Mouse (Mus musculus): Measurements from ENCODE around the gene Rftn1. TPM values are rescaled to one million over a fixed set of nuclear protein-coding genes. Genes with fewer than 3 reads are reported as not detected.

Rftn1 gene
- polyA plus RNA-seq, 1 experiment from 2014 or later, result 14.7 TPM

DNA sequence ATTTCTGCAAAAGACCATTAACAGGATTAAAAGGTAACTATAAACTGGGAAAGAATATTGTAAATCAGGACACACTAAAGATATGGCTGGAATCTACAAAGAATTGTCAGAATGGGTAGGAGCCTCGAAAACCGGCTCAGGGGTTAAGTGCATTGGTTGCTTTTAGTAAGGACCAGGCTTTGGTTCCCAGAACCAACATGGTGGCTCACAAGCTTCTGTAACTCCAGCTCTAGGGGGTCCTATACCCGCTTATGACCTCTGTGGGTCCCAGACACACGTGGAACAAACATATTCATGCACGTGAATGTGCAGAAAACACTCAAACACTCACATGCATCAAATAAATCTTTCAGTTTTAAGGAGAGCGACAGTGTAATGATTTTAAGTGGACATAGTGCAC, 215.5 kb downstream of the Rftn1 start:
- Histone ChIP-seq H3K9ac (no peak overlapping the region), H3K27me3 (no peaks in the 10 kb centered on the region), H3K4me2 (no peak overlapping the region), H3K27ac (no peak overlapping the region), H3K4me1 (no peaks in the 10 kb centered on the region), H3K36me3 (no peaks in the 10 kb centered on the region), H3K4me3 (replicated peaks) (no peak overlapping the region), H3K9me3 (replicated peaks) (no peaks in the 10 kb centered on the region; the same call in 1 of the 2 replicates)
- no peak for ATAC-seq (replicated peaks; ENCODE audit: low FRiP score)
- 72% methylated on average over 6 of the region's 6 CpGs for WGBS

DNA sequence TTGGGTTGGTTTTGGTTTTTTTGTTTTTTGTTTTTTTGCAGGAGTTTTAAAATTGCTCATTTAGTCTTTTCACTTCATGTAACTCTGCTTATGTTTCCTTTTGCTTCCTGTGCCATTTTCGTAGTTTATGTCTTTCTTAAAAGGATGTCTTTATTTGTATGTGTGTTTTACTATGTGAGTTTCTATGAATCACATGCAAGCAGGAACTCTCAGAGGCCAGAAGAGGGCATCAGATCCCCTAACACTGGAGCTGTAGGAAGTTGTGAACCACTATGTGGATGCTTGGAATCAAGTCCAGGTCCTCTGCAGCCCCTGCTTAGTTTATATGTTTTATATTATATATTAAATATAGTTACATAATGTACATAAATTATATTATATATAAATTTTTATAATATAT, 218.3 kb downstream of the Rftn1 start:
- Histone ChIP-seq H3K9ac (no peak overlapping the region), H3K36me3 (no peaks in the 10 kb centered on the region), H3K9me3 (replicated peaks) (no peaks in the 10 kb centered on the region), H3K4me3 (replicated peaks) (no peak overlapping the region), H3K4me2 (no peak overlapping the region), H3K27me3 (no peaks in the 10 kb centered on the region), H3K4me1 (no peaks in the 10 kb centered on the region), H3K27ac (no peak overlapping the region)
- no peak for ATAC-seq (replicated peaks; ENCODE audit: low FRiP score)
- WGBS, result 76% methylated on average over 1 of the region's 1 CpGs

DNA sequence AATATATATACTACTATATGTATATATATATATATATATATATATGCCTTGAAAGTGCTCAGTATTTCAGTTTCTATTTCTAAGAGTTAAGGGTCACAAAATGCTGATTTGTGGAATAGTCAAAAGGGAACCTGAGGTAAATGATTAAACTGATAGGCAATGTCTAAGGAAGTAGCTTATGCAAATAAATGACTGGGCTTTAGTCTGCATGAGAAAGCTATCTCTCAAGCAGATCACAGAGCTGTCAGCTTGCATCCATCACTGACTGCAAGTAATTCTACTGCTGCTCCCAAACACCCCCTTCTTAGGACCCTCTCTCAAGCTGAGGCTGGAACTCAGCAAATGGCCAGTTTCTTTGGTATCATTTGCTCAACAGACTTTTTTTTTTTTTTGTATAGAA, 219.4 kb downstream of the Rftn1 start:
- ATAC-seq (replicated peaks; ENCODE audit: low FRiP score), result no peak
- no peak overlapping the region for H3K27ac ChIP-seq
- H3K4me3 ChIP-seq (replicated peaks), result no peak overlapping the region
- H3K9me3 ChIP-seq (replicated peaks), result no peaks in the 10 kb centered on the region
- no peak overlapping the region for H3K9ac ChIP-seq
- no peaks in the 10 kb centered on the region for H3K27me3 ChIP-seq
- H3K4me2 ChIP-seq, result no peak overlapping the region
- no peaks in the 10 kb centered on the region for H3K4me1 ChIP-seq
- no peaks in the 10 kb centered on the region for H3K36me3 ChIP-seq

DNA sequence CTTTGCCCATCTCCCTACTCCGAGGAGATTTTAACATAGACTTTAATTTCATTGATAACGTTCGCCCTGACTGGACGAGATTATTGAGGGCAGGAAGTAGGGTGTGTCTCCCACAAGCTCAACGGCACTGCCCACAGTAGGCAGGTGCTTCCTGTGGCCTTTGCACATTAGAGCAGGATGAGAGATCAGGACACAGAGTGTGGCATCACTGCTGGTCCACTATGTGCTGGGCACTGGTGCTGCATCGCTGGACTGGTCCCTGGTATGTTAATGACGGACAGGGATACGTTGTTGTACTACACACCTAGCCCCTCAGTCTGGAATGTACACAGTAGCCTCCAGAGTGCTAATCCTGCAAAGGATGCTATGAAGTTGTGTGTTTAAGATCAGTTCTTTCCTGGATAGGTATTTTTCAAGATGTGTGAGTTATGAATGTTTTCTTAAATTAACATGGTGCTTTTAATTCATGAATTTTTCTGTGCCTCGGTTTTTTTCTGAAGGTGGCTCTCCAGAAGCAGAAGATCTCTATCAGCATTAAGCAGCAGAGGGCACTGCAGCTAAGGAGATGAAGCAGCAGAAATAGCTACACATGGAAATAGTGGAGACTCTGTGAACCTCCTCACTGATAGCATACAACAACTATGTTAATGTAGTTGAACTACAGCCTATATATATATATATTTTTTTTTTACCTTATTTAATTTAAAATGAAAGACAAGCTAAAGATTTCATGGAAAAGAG, 221.8 kb downstream of the Rftn1 start:
- Histone ChIP-seq H3K4me1 (no peaks in the 10 kb centered on the region), H3K27ac (no peak overlapping the region), H3K4me3 (replicated peaks) (no peak overlapping the region), H3K36me3 (no peaks in the 10 kb centered on the region), H3K27me3 (no peaks in the 10 kb centered on the region), H3K9ac (no peak overlapping the region), H3K4me2 (no peak overlapping the region), H3K9me3 (replicated peaks) (no peaks in the 10 kb centered on the region)
- no peak for ATAC-seq (replicated peaks; ENCODE audit: low FRiP score)
- 63% methylated on average over 9 of the region's 9 CpGs for WGBS

DNA sequence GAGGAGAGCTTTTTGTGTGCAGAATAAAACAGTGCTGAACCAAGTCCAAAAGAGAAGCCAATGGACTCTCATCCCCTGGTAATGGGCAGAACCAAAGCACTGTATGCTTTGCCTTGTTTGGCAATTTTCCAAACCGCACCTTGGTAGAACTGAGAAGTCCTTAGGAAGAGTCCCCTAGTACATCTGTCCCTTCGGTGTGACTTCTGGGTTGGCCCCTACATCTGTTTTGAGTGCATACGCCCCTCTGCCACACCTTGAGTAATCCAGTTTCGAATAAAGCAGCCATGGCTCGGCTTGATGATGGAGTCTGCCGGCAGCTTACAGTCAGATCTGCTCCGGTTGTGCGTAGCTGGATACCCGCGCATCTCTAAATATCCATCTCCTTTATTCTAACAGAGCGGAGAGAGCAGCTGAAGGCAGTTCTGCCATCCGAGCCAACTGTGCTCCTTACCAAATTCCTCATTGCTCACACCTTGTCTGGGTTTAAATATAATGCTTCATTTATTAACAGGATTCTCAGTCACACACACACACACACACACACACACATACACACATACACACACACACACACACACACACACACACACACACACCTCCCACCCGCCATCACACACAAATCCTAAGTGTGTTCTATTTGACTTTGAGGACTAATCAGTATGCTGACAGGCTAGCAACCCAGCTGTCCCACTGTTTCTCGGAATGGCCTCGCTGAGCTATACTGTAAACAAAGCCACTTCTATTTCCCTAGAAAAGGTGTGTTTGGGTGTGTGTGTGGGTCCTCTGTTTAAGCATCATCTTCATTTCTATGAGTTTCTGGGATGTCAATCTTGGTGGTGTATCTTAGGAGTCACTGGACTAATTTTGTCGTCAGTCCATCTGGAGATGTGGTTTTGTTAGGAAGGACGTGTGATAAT, 224.4 kb downstream of the Rftn1 start:
- H3K9ac ChIP-seq, result no peak overlapping the region
- no peak for ATAC-seq (replicated peaks; ENCODE audit: low FRiP score)
- WGBS, result 91% methylated on average over 17 of the region's 17 CpGs
- H3K4me1 ChIP-seq, result no peaks in the 10 kb centered on the region
- H3K9me3 ChIP-seq (replicated peaks), result no peaks in the 10 kb centered on the region
- no peak overlapping the region for H3K4me2 ChIP-seq
- no peaks in the 10 kb centered on the region for H3K27me3 ChIP-seq
- H3K27ac ChIP-seq, result no peak overlapping the region
- no peak overlapping the region for H3K4me3 ChIP-seq (replicated peaks)
- H3K36me3 ChIP-seq, result no peaks in the 10 kb centered on the region

DNA sequence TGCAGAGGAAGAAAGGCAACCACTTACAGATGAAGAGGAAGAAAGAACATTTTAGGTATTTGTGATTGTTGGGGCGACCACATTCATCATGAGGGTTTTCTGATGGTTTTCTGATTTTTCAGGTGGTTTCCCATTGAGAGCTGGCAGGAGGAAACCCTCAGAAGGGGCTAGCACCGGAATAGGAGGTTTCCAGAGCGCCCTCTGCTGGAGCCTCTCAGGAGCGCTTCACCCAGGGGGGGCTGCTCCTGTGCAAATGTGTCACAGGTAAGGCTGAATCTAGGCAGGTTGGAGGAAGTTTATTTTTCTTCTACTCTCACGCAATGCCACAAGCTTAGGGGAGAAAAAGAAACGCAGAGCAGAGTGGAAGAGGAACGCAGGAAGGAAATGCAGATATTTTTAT, 225.4 kb downstream of the Rftn1 start:
- Histone ChIP-seq H3K4me3 (replicated peaks) (no peak overlapping the region), H3K9ac (no peak overlapping the region), H3K27ac (no peak overlapping the region), H3K4me2 (no peak overlapping the region), H3K36me3 (no peaks in the 10 kb centered on the region), H3K9me3 (replicated peaks) (no peaks in the 10 kb centered on the region), H3K27me3 (no peaks in the 10 kb centered on the region), H3K4me1 (no peaks in the 10 kb centered on the region)
- ATAC-seq (replicated peaks; ENCODE audit: low FRiP score), result no peak
- WGBS, result 75% methylated on average over 7 of the region's 7 CpGs

DNA sequence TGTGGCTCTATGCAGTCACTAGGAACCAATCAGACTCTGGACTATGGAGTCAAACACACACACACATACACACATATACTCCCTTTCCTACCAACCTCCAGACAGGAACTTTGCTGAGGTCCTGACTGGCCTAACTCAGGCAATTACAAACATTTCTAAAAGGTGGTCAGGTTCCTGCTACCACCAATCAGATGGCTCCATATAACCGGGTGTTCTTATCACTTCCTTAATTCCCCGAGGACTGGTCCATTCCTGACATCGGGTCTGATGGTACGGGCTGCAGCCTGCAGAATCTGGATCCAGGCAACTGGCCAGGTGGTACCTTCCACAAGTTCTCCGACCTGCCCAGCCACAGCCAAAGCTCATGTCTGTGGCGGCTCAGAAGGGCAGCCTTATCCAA, 226.0 kb downstream of the Rftn1 start:
- Histone ChIP-seq H3K27me3 (no peaks in the 10 kb centered on the region), H3K4me3 (replicated peaks) (no peak overlapping the region), H3K27ac (no peak overlapping the region), H3K4me2 (no peak overlapping the region), H3K9me3 (replicated peaks) (no peaks in the 10 kb centered on the region), H3K4me1 (no peaks in the 10 kb centered on the region), H3K36me3 (no peaks in the 10 kb centered on the region), H3K9ac (no peak overlapping the region)
- WGBS, result 91% methylated on average over 6 of the region's 6 CpGs
- ATAC-seq (replicated peaks; ENCODE audit: low FRiP score), result no peak

DNA sequence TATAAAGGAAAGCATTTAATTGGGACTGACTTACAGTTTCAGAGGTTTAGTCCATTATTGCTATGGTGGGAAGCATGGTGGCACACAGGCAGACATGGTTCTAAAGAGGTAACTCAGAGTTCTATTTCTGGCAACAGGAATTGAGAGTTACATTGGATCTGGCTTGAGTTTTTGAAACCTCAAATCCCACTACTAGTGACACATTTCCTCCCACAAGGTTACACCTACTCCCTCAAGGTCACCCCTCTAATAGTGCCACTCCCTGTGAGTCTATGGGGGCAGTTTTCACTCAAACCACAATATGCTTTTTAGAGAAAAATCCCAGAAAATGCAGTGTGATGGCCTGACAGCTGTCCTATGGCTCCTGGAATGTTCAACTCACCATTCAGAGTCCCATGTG, 231.5 kb downstream of the Rftn1 start:
- no peak overlapping the region for H3K27ac ChIP-seq
- no peak overlapping the region for H3K4me2 ChIP-seq
- ATAC-seq (replicated peaks; ENCODE audit: low FRiP score), result no peak
- H3K4me1 ChIP-seq, result no peaks in the 10 kb centered on the region
- no peak overlapping the region for H3K9ac ChIP-seq
- H3K36me3 ChIP-seq, result no peaks in the 10 kb centered on the region
- H3K4me3 ChIP-seq (replicated peaks), result no peak overlapping the region
- H3K9me3 ChIP-seq (replicated peaks), result no peaks in the 10 kb centered on the region
- H3K27me3 ChIP-seq, result no peaks in the 10 kb centered on the region

DNA sequence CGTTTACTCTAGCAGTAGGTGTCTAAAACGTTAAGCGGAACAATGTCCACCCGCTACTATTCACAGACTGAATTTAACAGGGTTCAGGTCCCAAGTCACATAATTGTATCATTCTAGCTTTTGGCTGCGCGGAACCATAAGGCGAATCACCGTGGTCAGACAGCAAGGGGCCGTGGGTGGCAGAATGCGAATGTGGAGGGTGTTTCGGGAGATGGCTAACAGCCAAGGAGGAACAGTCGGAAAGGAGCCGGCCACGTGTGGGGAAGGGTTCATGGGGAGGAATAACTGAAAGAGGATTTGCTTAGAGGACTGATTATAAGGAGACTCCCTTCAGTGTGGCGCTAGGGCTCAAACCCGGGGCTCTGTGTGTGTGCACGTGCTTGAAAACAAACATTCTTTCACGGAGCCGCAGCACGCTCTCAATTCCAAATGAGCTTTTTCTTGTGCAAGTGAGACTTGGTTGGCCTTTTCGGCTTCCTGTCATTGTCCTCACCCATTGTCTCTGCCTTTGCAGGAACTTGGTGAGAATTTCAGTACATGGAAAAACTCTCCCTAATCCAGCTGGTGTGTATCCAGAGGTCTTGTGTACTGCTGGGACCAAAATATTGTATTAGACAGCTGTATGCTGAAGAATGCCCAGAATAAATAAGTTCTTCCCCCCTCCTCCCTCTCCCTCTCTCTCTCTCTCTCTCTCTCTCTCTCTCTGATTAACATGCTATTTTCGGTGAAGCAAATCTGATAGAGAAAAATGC, 238.4 kb downstream of the Rftn1 start:
- Histone ChIP-seq H3K27me3 (no peaks in the 10 kb centered on the region), H3K36me3 (no peaks in the 10 kb centered on the region), H3K27ac (peak overlapping the region; percentile 45), H3K4me3 (replicated peaks) (peak overlapping the region; percentile 29), H3K9ac (0 out of 2 replicates have a peak overlapping the region, but pooled peaks have one; percentile 2), H3K9me3 (replicated peaks) (no peaks in the 10 kb centered on the region), H3K4me1 (peaks cover 13% of the 10 kb centered on the region), H3K4me2 (peak overlapping the region; percentile 48)
- 49% methylated on average over 22 of the region's 22 CpGs for WGBS
- ATAC-seq (replicated peaks; ENCODE audit: low FRiP score), result peak; percentile 66; the same call in 1 of the 2 replicates

DNA sequence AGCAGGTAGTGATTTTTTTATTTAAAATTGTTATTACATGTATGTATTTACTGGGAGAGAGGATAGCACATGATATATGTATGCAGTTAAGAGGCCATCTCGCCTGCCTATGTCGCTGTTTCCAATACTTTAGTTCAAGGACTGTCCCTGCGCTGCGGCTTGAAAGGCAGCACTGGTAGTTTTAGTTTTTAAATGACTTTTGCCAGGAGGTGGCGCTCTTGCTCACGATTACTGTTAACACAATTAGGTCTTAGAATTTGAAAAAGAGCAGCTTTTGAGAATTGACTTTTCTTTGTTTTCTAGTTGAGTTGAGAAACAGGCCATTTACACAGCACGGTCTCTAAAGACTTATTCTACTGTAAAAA, 239.0 kb downstream of the Rftn1 start:
- peak overlapping the region; percentile 29 for H3K4me3 ChIP-seq (replicated peaks)
- no peaks in the 10 kb centered on the region for H3K27me3 ChIP-seq
- H3K4me2 ChIP-seq, result peak overlapping the region; percentile 48
- peak overlapping the region; percentile 45 for H3K27ac ChIP-seq
- H3K4me1 ChIP-seq, result peaks cover 13% of the 10 kb centered on the region
- ATAC-seq (replicated peaks; ENCODE audit: low FRiP score), result no peak
- H3K9me3 ChIP-seq (replicated peaks), result no peaks in the 10 kb centered on the region
- no peaks in the 10 kb centered on the region for H3K36me3 ChIP-seq
- H3K9ac ChIP-seq, result 0 out of 2 replicates have a peak overlapping the region, but pooled peaks have one; percentile 2
- WGBS, result 10% methylated on average over 7 of the region's 7 CpGs

DNA sequence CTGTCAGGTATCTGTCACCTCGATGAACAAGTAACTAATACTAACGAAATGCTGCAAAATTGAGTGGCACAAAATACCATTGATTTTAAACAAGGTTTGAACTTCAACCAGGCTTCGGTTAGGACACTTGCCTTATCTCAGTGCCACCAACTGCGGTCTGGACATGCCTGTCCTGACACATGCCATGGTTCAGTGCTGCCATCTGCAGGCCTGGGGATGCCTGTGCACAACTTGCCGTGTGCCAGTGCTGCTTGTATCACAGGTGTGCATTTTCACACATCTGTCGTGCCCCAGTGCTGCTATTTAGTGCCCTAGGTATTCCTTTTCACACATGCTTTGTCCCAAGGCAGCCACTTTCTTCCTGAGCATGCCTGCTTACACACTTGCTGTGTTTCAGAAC, 247.8 kb downstream of the Rftn1 start:
- Histone ChIP-seq H3K4me2 (no peak overlapping the region), H3K9me3 (replicated peaks) (no peaks in the 10 kb centered on the region), H3K9ac (no peak overlapping the region), H3K4me1 (no peaks in the 10 kb centered on the region), H3K36me3 (no peaks in the 10 kb centered on the region), H3K27me3 (no peaks in the 10 kb centered on the region), H3K4me3 (replicated peaks) (no peak overlapping the region), H3K27ac (no peak overlapping the region)
- no peak for ATAC-seq (replicated peaks; ENCODE audit: low FRiP score)
- 57% methylated on average over 6 of the region's 6 CpGs for WGBS
